Mouse (Mus musculus) liver, adult 2 months (tissue): ENCODE results near the gene Atrn.

Experiments used
- CTCF ChIP-seq: fragments of 200-500 bp; IDR thresholded peaks from 2 replicates; pipeline ENCODE4 v1.5.1; 2011; ENCODE audit warnings: low read depth, low read length, control low read depth
- POLR2A ChIP-seq: fragments of 200-500 bp; IDR thresholded peaks from 2 replicates; pipeline ENCODE4 v1.6.1; 2011; ENCODE audit warnings: low read length, control low read depth; ENCODE audit not compliant: insufficient read depth; ENCODE audit errors: extremely low read depth

DNA sequence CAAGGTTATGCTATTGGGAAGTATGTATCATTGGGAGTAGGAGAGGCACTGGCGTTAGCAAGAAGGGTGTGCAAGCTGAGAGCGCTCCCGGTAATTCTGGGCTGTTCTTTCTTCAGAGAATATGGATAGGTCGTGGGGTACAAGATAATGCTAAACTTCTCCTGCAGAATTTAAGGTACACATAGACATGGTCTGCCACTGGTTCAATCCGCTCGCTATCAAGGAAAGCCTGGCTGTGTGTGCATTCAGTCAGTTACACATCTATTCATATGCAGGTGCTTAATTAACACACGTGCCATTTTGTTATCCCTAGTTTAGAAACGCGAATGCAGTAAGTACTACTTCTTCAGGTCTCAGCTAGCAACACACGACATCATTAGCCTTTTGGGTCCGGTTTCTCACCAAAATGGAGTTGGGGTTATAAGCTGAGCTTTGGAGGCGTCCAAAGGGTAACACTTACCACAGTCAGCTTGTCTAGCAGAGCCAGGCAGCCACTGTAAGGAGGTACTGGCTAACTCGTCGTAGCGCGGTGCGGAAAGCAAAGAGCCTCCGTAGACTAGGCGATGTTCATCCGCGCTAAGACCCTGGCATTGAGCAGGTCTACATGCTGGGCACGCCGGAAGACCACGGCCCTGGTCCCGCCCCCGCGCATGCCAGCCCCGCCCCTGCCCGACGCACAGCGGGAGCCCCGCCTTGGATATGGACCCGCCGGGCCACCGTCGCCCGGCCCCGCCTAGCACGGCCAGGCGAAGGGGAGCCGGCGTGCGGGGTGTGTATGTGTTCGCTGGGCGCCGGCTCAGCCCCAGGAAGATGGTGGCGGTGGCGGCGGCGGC, at the start of gene Atrn, which contains the start of gene 4930402H24Rik:
- TF ChIP-seq CTCF = no peak
- TF ChIP-seq POLR2A = peak; percentile 81
